Mouse (Mus musculus) hindbrain, embryonic 13.5 days (tissue): ENCODE results near the gene Agap2. TPM values are rescaled to one million over a fixed set of nuclear protein-coding genes. Genes with fewer than 3 reads are reported as not detected.

Source experiments
- ATAC-seq: fragments of 200-750 bp; cut with Nextera tagmentation; 2 replicates; pipeline ENCODE4 v1.8.0; 2017; ENCODE audit warnings: moderate TSS enrichment; ENCODE audit not compliant: low FRiP score
- H3K27ac ChIP-seq: fragments of 300-500 bp; sonication (generic); 2 replicates; pipeline ENCODE4 v1.5.1; 2015; ENCODE audit warnings: inconsistent platforms, mild to moderate bottlenecking, moderate library complexity
- H3K27me3 ChIP-seq: fragments of 300-500 bp; sonication (generic); 2 replicates; pipeline ENCODE4 v1.6.1; 2015; ENCODE audit warnings: mild to moderate bottlenecking, inconsistent platforms
- H3K36me3 ChIP-seq: fragments of 300-500 bp; sonication (generic); 2 replicates; pipeline ENCODE4 v1.6.1; 2015; ENCODE audit warnings: mild to moderate bottlenecking, inconsistent platforms
- H3K4me1 ChIP-seq: fragments of 300-500 bp; sonication (generic); replicated peaks from 2 replicates; pipeline ENCODE4 v1.6.1; 2015; ENCODE audit warnings: inconsistent platforms
- H3K4me2 ChIP-seq: fragments of 300-500 bp; sonication (generic); 2 replicates; pipeline ENCODE4 v1.6.1; 2015; ENCODE audit warnings: inconsistent platforms, mild to moderate bottlenecking, moderate library complexity
- H3K4me3 ChIP-seq: fragments of 300-500 bp; sonication (generic); 2 replicates; pipeline ENCODE4 v1.5.1; 2015; ENCODE audit warnings: mild to moderate bottlenecking, inconsistent platforms
- H3K9ac ChIP-seq: fragments of 300-500 bp; sonication (generic); 2 replicates; pipeline ENCODE4 v1.6.1; 2015; ENCODE audit warnings: mild to moderate bottlenecking, inconsistent platforms
- H3K9me3 ChIP-seq: fragments of 300-500 bp; sonication (generic); 2 replicates; pipeline ENCODE4 v1.6.1; 2016; ENCODE audit warnings: inconsistent platforms
- WGBS: fragments of 180-500 bp; shearing (Covaris S2); methylation state at CpG from one replicate; pipeline ENCODE4 v1.1.7; 2015; 5-methylcytosine and 5-hydroxymethylcytosine counted together
- polyA plus RNA-seq: library from polyadenylated mRNA; unstranded; fragments of >200 nt; fragmentation: Nextera tagmentation; extraction: Ambion mirVana; gene quantifications from 2 replicates; pipeline ENCODE4 v1.2.1, GENCODE M21; 2015

Agap2 gene
- polyA plus RNA-seq, 1 experiment from 2014 or later: 3.1 TPM

DNA sequence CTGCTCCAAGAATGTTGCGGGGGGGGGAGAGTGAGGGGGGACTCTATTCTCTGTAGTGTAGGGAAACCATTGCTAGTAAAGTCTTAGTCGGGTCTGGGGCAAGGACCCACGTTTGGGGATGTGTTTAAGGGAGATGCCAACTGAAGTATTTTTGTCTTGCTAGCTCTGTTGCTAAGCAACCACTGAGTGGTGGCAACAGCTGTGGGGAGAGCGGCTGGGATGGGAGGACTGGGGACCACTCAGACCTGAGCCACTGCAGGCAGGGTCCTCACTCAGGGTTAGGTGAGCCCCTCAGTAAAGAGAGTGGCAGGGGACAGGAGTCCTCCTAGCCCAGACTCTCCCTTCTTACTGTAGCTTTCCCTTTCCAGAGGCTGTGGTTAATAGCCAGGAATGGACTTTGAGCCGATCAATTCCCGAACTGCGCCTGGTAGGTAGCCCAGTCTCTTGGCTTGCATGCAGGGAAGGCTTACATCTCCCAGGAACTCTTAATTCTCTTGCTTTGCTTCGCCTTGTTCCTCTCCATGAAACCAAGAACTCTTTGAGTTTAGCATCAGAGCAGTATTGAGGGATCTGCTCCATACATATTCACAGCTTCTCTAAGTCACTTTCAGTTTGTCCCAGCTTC is 7.0 kb downstream of the Agap2 start:
- H3K36me3 ChIP-seq: peaks cover 38% of the 10 kb centered on the region
- no peak for ATAC-seq
- H3K4me2 ChIP-seq: peak overlapping the region; percentile 90
- peak overlapping the region; percentile 84 for H3K4me3 ChIP-seq
- H3K27me3 ChIP-seq: peaks cover 58% of the 10 kb centered on the region
- H3K9me3 ChIP-seq: no peaks in the 10 kb centered on the region
- peak overlapping the region; percentile 98; the same call in 1 of the 2 replicates for H3K9ac ChIP-seq
- peaks cover 52% of the 10 kb centered on the region for H3K4me1 ChIP-seq
- 33% methylated on average over 8 of the region's 8 CpGs for WGBS
- no peak overlapping the region for H3K27ac ChIP-seq

DNA sequence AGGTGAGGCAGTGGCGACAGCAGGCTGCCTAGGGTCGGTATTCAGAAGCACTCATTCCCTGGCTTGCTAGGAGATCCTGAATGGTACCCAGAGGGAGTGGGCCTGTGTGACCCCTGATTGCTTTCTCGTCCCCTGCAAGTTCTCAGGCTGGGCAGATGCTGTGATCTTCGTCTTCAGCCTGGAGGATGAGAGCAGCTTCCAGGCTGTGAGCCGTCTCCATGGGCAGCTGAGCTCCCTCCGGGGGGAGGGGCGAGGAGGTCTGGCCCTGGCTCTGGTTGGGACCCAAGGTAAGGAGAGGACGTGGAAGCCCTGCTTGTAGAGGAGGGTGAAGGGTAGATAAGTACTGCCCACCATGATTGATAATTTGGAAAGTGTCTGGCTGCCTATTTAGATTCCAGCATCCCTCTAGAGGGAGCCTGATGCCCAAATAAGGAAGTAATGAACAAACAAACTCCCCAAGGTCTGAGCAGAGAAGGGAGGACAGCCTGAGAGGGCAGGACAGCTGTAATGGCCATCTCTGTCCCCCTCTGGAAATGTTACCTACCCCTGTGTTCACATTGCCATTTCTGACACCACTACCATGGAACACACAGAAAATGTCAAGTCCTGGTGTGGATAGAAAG is 8.3 kb downstream of the Agap2 start:
- no peak overlapping the region for H3K4me3 ChIP-seq
- H3K27me3 ChIP-seq: peaks cover 67% of the 10 kb centered on the region
- ATAC-seq: no peak
- 0 out of 2 replicates have a peak overlapping the region, but pooled peaks have one; percentile 49 for H3K9ac ChIP-seq
- no peak overlapping the region for H3K4me2 ChIP-seq
- 39% methylated on average over 8 of the region's 8 CpGs for WGBS
- no peaks in the 10 kb centered on the region for H3K9me3 ChIP-seq
- no peak overlapping the region for H3K27ac ChIP-seq
- peaks cover 42% of the 10 kb centered on the region for H3K4me1 ChIP-seq
- H3K36me3 ChIP-seq: peaks cover 51% of the 10 kb centered on the region

DNA sequence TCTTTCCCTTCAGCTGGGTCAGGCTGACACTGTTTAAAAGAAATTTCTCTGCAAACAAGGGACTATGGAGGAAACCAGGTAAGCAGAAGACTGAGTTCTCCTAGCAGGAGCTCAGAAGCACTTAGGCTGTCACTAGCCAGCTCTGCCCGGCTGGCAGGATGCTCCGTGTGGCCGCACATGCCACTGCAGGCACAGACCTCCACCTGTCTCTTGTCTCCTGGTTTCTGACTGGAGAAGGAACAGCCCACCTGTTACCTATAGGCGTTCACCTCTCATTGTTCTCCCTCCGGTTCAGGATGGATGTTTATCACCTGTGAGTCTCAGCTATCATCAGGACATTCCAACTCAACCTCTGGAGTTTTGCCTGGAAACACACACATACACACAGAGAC is 8.8 kb downstream of the Agap2 start:
- Histone ChIP-seq H3K4me3 (no peak overlapping the region), H3K4me2 (no peak overlapping the region), H3K4me1 (peaks cover 40% of the 10 kb centered on the region), H3K27ac (no peak overlapping the region), H3K9me3 (no peaks in the 10 kb centered on the region), H3K9ac (no peak overlapping the region), H3K27me3 (peaks cover 72% of the 10 kb centered on the region), H3K36me3 (peaks cover 54% of the 10 kb centered on the region)
- ATAC-seq: no peak
- WGBS: 57% methylated on average over 5 of the region's 5 CpGs

DNA sequence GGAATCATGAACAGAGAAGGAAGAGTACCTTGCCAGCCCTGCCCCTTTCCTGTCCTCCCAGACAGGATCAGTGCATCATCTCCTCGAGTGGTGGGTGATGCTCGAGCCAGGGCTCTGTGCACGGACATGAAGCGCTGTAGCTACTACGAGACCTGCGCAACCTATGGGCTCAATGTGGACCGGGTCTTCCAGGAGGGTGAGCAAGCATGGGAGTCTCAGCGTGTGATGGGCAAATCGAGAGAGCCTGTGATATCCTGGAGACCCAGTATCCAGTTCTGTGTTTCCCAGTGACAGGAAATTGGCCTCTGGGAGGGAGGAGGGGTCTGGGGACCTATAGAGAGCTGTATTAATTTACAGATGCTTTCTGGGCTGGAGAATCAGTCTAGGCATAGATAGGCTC is 10.0 kb downstream of the Agap2 start:
- no peak overlapping the region for H3K4me2 ChIP-seq
- 87% methylated on average over 9 of the region's 9 CpGs for WGBS
- no peak overlapping the region for H3K9ac ChIP-seq
- no peaks in the 10 kb centered on the region for H3K9me3 ChIP-seq
- no peak for ATAC-seq
- peaks cover 38% of the 10 kb centered on the region for H3K4me1 ChIP-seq
- no peak overlapping the region for H3K27ac ChIP-seq
- H3K4me3 ChIP-seq: no peak overlapping the region
- peaks cover 80% of the 10 kb centered on the region for H3K27me3 ChIP-seq
- H3K36me3 ChIP-seq: peaks cover 62% of the 10 kb centered on the region

DNA sequence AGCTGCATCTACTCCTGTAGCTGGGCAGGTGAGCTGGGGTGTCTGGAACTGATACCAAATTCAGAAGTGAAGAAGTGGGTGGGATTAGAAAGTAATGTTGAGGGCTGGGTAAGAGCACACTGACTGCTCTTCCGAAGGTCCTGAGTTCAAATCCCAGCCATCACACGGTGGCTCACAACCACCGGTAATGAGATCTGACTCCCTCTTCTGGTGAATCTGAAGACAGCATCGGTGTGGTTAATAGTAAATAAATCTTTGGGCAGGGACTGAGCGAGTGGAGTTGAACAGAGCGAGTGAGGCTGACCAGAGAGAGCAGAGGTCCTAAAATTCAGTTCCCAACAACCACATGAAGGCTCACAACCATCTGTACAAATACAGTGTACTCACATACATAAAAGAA is 10.5 kb downstream of the Agap2 start:
- WGBS: 78% methylated on average over 6 of the region's 6 CpGs
- no peak overlapping the region for H3K9ac ChIP-seq
- no peak for ATAC-seq
- peaks cover 80% of the 10 kb centered on the region for H3K27me3 ChIP-seq
- H3K4me2 ChIP-seq: no peak overlapping the region
- peaks cover 62% of the 10 kb centered on the region for H3K36me3 ChIP-seq
- H3K4me1 ChIP-seq: peaks cover 38% of the 10 kb centered on the region
- no peak overlapping the region for H3K27ac ChIP-seq
- H3K9me3 ChIP-seq: no peaks in the 10 kb centered on the region
- no peak overlapping the region for H3K4me3 ChIP-seq

DNA sequence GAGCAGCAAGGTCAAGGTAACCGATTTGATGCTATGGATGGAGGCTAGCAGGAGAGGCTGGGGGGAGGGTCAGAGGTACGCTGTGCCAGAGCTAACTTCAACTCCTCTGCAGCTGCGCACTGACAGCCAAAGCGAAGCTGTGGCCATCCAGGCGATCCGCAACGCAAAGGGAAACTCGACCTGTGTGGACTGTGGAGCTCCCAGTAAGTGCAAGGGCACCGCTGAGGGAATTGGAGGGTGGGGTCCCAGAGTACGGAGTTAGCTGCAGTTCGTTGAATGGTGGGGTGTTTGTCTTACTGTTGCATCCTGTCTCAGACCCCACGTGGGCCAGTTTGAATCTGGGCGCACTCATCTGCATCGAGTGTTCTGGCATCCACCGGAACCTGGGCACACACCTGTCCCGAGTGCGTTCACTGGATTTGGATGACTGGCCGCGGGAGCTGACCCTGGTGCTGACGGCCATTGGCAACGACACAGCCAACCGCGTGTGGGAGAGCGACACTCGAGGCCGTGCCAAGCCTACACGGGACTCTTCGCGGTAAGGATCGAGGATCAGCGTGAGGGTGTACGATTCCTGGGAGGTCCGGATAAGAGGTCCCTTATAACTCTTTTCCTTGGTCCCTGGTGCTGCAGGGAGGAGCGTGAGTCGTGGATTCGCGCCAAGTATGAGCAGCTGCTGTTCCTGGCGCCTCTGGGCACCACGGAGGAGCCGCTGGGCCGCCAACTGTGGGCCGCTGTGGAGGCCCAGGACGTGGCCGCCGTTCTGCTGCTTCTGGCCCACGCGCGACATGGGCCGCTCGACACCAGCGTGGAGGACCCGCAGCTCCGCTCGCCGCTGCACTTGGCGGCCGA is 15.7 kb downstream of the Agap2 start:
- Histone ChIP-seq H3K9ac (peak overlapping the region; percentile 59), H3K9me3 (no peaks in the 10 kb centered on the region), H3K27ac (no peak overlapping the region), H3K4me2 (peak overlapping the region; percentile 42), H3K4me1 (peaks cover 40% of the 10 kb centered on the region), H3K27me3 (peaks cover 77% of the 10 kb centered on the region), H3K4me3 (peak overlapping the region; percentile 24), H3K36me3 (peaks cover 58% of the 10 kb centered on the region)
- 8% methylated on average over 57 of the region's 57 CpGs for WGBS
- ATAC-seq: peak; percentile 26; the same call in 1 of the 2 replicates

DNA sequence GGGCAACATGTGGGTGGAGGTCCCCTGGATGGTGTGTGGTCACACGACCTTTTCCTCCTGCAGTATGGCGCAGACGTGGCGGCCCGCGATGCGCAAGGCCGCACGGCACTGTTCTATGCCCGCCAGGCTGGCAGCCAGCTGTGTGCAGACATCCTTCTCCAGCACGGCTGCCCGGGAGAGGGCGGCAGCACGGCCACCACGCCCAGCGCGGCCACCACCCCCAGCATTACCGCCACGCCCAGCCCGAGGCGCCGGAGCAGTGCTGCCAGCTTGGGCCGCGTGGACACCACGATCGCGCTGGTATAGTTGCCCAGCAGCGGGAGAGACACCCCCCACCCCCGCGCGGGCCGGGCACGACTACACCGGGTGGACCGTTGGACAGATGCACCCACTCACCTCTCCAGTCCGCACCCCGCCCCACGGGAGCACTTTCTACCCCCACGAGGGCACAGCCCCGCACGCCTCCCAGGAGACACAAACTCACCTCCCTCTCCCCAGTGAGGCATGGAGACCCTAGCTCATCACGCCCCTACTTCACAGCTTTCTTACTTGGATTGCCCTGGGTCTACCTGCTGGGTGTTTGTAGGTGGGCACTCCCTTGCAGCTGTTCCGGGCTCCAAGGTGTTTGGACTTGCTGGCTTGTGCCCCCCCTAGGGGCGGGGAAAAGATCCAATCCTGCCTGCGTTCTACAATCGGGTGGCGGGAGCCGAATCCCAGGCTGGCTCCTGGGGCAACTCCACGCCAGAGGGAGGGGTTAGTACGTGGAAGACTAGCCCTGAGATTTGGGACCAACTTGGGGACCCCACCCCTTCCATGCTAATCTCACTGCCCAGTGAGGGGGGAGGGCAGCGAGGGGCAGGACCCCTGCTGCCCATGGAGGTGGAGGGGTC is 16.7 kb downstream of the Agap2 start:
- H3K4me1 ChIP-seq: peaks cover 40% of the 10 kb centered on the region
- no peak overlapping the region for H3K27ac ChIP-seq
- H3K4me3 ChIP-seq: peak overlapping the region; percentile 24
- peaks cover 63% of the 10 kb centered on the region for H3K36me3 ChIP-seq
- H3K9ac ChIP-seq: peak overlapping the region; percentile 59
- peaks cover 71% of the 10 kb centered on the region for H3K27me3 ChIP-seq
- 10% methylated on average over 51 of the region's 51 CpGs for WGBS
- H3K9me3 ChIP-seq: no peaks in the 10 kb centered on the region
- H3K4me2 ChIP-seq: peak overlapping the region; percentile 42
- peak; percentile 43 for ATAC-seq

DNA sequence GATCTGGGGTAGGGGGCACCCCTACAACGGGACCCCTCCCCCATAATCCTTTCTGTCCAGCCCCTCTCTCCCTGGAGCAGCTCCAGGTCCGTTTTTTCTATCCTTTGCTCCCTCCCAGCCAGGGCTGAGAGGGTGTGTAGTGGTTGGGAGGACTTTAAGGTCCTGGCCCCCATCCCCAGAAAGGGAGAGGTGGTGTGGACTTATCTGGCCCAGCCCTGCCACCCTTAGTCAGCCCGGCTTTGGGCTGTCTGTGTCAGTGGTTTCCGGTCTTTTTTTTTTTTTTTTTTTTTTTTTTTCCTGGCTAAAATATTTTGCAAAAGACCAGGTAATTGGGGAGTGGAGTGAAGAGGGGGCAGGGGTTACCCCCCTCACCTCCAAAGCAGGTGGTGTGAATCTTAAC is 17.7 kb downstream of the Agap2 start:
- 56% methylated on average over 4 of the region's 4 CpGs for WGBS
- Histone ChIP-seq H3K4me2 (no peak overlapping the region), H3K4me3 (no peak overlapping the region), H3K36me3 (peaks cover 63% of the 10 kb centered on the region), H3K27me3 (peaks cover 62% of the 10 kb centered on the region), H3K4me1 (peaks cover 40% of the 10 kb centered on the region), H3K9ac (no peak overlapping the region), H3K27ac (no peak overlapping the region), H3K9me3 (no peaks in the 10 kb centered on the region)
- no peak for ATAC-seq

DNA sequence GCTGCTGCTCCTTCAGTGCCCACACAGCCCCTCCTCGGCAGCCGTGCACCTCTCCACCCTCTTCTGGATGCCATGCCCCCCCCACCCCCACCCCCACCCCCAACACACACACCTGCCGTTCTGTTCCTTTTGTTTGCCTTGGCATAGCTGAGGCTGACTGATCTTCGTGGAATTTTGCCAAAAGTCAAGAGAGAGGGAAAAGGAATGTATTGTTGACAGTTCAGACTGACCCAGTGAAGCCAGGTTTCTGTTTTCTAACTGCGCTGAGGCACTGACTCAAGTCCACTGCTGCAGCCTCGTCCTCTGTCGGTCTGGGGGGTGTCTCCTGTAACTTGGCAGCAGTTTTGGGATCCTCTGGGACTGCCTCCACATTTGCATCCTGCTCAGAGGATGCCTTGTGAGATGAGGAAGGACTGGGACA is 19.3 kb downstream of the Agap2 start:
- peaks cover 40% of the 10 kb centered on the region for H3K4me1 ChIP-seq
- peak overlapping the region; percentile 35; the same call in 1 of the 2 replicates for H3K9ac ChIP-seq
- WGBS: 44% methylated on average over 7 of the region's 7 CpGs
- no peak for ATAC-seq
- H3K27ac ChIP-seq: peak overlapping the region; percentile 52; the same call in 1 of the 2 replicates
- H3K27me3 ChIP-seq: peaks cover 45% of the 10 kb centered on the region
- H3K4me3 ChIP-seq: no peak overlapping the region
- no peaks in the 10 kb centered on the region for H3K9me3 ChIP-seq
- peaks cover 64% of the 10 kb centered on the region for H3K36me3 ChIP-seq
- no peak overlapping the region for H3K4me2 ChIP-seq

DNA sequence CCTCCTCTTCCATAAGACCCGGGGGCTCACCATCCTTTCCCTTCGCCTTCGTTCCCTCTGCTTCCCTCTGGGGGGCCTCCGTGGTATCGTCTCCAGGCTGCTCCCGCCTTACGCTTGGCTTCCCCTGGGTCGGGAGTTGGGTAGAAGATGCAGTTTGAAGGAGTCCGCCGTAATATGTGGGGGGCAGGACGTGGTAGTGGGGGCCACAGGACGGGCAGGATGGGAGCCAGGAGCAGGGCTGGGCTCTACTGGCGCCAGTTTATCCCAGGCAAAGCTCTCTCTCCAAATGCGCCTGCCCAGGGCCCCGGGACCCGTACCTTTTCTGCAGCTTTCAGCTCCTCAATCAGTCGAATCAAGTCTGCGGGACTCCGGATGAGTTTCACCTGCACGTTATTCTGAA is 23.4 kb downstream of the Agap2 start:
- Histone ChIP-seq H3K27me3 (peaks cover 4% of the 10 kb centered on the region; the same call in 1 of the 2 replicates), H3K4me1 (peaks cover 16% of the 10 kb centered on the region), H3K4me3 (no peak overlapping the region), H3K9me3 (no peaks in the 10 kb centered on the region), H3K27ac (no peak overlapping the region), H3K36me3 (peaks cover 67% of the 10 kb centered on the region), H3K4me2 (no peak overlapping the region), H3K9ac (no peak overlapping the region)
- no peak for ATAC-seq
- 82% methylated on average over 20 of the region's 20 CpGs for WGBS

DNA sequence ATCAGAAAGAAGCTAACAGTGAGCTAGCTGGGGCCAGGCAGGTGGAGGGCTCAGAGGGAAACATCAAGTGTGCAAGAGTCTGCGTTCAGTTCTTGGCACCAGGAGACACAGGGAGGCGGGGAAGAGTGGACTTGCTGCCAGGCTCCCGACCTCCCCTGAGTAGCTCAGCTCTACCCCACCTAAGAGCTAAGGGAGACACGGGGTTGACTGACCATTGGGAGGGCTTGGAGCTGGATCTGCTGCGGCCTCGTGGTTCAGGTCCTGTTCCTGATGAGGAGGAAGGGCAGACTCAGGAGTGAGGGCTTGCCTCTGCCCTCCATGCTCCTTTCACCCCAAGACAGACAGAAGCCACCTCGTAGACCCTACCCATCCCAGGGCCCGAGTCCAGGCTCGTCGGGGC is 24.1 kb downstream of the Agap2 start:
- Histone ChIP-seq H3K4me1 (peaks cover 10% of the 10 kb centered on the region), H3K4me2 (no peak overlapping the region), H3K27me3 (no peaks in the 10 kb centered on the region), H3K9ac (no peak overlapping the region), H3K36me3 (peaks cover 73% of the 10 kb centered on the region), H3K9me3 (no peaks in the 10 kb centered on the region), H3K4me3 (no peak overlapping the region), H3K27ac (no peak overlapping the region)
- 89% methylated on average over 10 of the region's 10 CpGs for WGBS
- no peak for ATAC-seq
